Mouse (Mus musculus): Measurements from ENCODE around the gene Tmem59. TPM values are rescaled to one million over a fixed set of nuclear protein-coding genes. Genes with fewer than 3 reads are reported as not detected.

Gene Tmem59
- 181 TPM for polyA plus RNA-seq (2014; fragmentation: Illumina TruSeq; extraction: RNeasy Lipid Tissue Mini Kit (QIAGEN cat#74804); ENCODE audit: low read depth, low replicate concordance)

GRCm38 (mm10) chr4:107178182-107178829 is at the start of gene Tmem59:
TSS of gene Tmem59 (plus strand) at chr4:107178399.

DNA sequence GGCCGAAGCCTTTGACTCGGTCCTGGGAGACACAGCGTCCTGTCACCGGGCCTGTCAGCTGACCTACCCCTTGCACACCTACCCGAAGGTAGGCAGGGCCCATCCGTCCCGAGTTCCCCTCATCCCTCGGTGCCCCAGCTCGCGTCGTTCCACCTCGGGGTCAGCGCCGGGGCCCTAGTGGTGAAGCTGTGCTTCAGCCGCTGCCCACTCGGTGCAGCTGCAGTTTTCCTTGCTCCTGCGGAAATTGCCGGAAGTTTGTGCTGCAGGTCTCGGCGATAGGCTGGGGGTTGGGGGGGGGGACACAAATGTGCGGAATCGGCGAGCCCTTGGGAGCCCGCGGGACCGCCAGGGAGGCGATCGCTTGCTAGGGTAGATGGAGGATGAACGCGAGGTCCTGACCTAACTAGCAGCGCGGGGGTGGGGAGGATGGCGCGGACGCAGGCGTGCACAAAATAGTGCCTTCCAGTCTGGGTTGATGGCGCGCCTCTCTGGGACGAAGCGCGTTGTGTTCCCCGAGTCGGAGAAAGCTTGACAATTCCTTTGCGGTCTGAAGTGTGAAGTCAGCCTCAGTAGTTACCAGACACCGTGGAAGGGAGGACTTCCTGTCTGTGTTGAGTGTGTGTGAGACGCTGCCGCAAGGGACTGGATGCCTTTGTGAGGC is 761 bp downstream of the Tmem59 start, which contains the start of gene Tceanc2:
Gene Tceanc2, minus strand, starts transcription at position 287 of the 661 bp plus-strand sequence.

DNA sequence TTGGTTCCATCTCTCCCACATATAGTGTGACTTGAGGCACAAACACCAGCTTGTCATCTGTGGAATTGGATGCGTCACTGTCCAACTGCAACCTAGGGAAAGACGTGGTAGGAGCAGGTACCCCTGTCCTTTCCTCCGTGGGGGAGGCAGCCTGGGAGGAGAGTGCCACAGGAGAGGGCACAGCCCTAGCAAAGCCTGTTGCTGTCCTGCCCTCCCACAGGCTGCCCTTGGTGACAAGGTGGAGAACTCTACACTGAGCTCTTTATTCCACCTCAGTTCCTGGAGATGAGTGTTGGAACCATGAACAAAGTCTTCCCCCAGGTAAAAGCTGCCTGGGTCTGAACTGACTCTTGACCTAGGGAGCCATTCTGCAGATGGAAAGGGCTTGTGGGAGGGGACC is 30.7 kb downstream of the Tmem59 start, which contains the start of gene Ldlrad1:
Gene Ldlrad1, plus strand, starts transcription at position 301 of the 400 bp plus-strand sequence.

Other genes with a start within 250 kb of the Tmem59 start
- gene Mrpl37, start 111.5 kb upstream of the Tmem59 start, polyA plus RNA-seq (2014; fragmentation: Illumina TruSeq; extraction: RNeasy Lipid Tissue Mini Kit (QIAGEN cat#74804); ENCODE audit: low read depth, low replicate concordance) = 101 TPM
- gene Cyb5rl, start 111.4 kb upstream of the Tmem59 start, polyA plus RNA-seq (2014; fragmentation: Illumina TruSeq; extraction: RNeasy Lipid Tissue Mini Kit (QIAGEN cat#74804); ENCODE audit: low read depth, low replicate concordance) = 14.2 TPM
- gene Cdcp2, start 81.5 kb upstream of the Tmem59 start, polyA plus RNA-seq (2014; fragmentation: Illumina TruSeq; extraction: RNeasy Lipid Tissue Mini Kit (QIAGEN cat#74804); ENCODE audit: low read depth, low replicate concordance) = not detected
- gene Tceanc2, start 717 bp downstream of the Tmem59 start, polyA plus RNA-seq (2014; fragmentation: Illumina TruSeq; extraction: RNeasy Lipid Tissue Mini Kit (QIAGEN cat#74804); ENCODE audit: low read depth, low replicate concordance) = 8.1 TPM
- gene Ldlrad1, start 30.8 kb downstream of the Tmem59 start, polyA plus RNA-seq (2014; fragmentation: Illumina TruSeq; extraction: RNeasy Lipid Tissue Mini Kit (QIAGEN cat#74804); ENCODE audit: low read depth, low replicate concordance) = not detected
- 12.3 TPM for gene Lrrc42, start 75.1 kb downstream of the Tmem59 start, polyA plus RNA-seq (2014; fragmentation: Illumina TruSeq; extraction: RNeasy Lipid Tissue Mini Kit (QIAGEN cat#74804); ENCODE audit: low read depth, low replicate concordance)
- gene Hspb11, start 75.2 kb downstream of the Tmem59 start, polyA plus RNA-seq (2014; fragmentation: Illumina TruSeq; extraction: RNeasy Lipid Tissue Mini Kit (QIAGEN cat#74804); ENCODE audit: low read depth, low replicate concordance) = 12.4 TPM
- not detected for gene Dio1, start 128.8 kb downstream of the Tmem59 start, polyA plus RNA-seq (2014; fragmentation: Illumina TruSeq; extraction: RNeasy Lipid Tissue Mini Kit (QIAGEN cat#74804); ENCODE audit: low read depth, low replicate concordance)
- 26.4 TPM for gene Yipf1, start 136.0 kb downstream of the Tmem59 start, polyA plus RNA-seq (2014; fragmentation: Illumina TruSeq; extraction: RNeasy Lipid Tissue Mini Kit (QIAGEN cat#74804); ENCODE audit: low read depth, low replicate concordance)
- gene Ndc1, start 189.4 kb downstream of the Tmem59 start, polyA plus RNA-seq (2014; fragmentation: Illumina TruSeq; extraction: RNeasy Lipid Tissue Mini Kit (QIAGEN cat#74804); ENCODE audit: low read depth, low replicate concordance) = 9.9 TPM